Mouse (Mus musculus) layer of hippocampus, adult 8-10 months (tissue): Measurements from ENCODE around the gene Uncx. TPM values are rescaled to one million over a fixed set of nuclear protein-coding genes. Genes with fewer than 3 reads are reported as not detected.

Experiments
- DNase-seq, 2 experiments: peaks; one replicate each; pipeline ENCODE4 v3.0.0; 2022; ENCODE audit warnings: low spot score in 2 of 2
- total RNA-seq, 4 experiments: library from RNA; stranded (reverse); gene quantifications; 2 replicates each; pipeline ENCODE4 v1.2.4; 2022

Uncx gene
- total RNA-seq, 4 experiments from 2014 or later = not detected

DNA sequence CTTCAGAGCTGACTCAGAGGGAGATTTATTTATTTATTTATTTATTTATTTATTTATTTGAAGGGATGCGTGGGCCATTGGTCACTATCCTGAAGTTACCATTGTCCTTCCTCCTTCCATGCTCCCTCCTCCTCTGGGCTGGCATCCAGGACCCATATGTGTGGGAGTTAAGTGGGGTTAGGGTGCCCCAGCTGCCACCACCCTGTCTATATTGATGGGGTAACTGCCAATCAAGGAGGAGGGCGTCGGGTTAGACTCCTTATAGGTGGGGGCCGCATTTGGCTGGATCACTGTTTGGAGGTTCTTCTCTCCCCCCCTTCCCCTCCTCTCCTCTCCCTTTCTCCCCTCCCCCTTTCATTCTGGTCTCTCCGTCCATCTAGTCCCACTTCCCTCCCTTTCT, 738 bp upstream of the Uncx start:
- DNase-seq = no peak

DNA sequence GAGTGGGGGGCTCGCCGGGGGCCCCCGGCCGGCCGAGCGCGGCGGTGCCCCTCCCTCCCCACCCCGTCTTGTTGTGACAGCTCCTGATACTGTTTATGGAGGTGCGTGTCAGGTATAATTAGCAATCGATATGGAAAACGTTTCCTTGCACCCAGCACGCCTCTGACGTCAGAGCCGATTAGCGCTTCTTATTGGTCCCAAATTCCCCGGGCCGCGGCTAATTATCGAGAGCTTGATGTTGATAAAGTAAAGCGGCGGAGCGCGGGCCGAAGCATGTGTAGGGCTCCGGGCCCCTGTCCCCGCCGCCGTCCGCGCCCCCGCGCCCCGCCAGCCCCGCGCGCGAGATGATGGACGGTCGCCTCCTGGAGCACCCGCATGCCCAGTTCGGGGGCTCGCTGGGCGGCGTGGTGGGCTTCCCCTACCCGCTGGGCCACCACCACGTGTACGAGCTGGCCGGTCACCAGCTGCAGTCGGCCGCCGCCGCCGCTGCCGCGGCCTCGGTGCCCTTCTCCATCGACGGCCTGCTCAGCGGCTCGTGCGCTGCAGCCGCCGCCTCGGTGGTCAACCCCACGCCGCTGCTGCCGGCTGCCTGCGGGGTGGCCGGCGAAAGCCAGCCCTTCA, 466 bp downstream of the Uncx start:
- no peak for DNase-seq

DNA sequence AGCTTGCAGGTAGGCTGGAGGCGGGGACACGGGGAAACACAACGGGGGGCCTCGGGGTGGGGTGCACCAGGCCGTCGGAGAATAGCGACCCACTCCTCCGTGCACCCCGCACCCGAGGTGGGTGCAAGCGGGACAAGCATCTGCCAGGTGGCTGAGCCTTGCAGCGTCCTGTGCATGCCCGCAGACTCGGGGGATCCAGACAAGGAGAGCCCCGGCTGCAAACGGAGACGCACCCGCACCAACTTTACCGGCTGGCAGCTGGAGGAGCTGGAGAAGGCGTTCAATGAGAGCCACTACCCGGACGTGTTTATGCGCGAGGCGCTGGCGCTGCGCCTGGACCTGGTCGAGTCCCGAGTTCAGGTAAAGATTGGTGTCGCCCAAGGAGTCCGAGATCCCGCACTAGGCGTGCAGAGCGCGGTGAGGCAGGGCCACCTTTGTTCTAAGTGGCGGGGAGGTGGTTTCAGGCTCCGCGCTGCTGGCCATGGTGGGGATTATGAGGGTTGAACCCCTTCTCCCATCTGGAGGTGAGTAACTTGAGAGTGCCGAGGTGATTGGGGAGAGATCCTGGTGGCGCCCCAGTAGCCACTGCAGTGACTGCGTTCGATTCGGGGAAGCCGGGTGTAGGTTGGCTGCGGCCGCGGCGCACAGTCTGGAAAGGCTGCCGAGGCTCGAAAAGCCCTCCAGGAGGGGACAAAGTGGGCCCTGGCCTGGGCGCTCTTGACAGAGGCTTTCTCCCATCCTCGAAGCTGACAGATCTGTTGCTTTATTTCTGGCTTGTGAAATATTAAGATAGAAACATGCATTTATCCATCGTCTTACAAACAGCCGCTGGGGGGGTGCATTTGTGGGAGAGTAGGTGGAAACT, 1.2 kb downstream of the Uncx start:
- DNase-seq = no peak

DNA sequence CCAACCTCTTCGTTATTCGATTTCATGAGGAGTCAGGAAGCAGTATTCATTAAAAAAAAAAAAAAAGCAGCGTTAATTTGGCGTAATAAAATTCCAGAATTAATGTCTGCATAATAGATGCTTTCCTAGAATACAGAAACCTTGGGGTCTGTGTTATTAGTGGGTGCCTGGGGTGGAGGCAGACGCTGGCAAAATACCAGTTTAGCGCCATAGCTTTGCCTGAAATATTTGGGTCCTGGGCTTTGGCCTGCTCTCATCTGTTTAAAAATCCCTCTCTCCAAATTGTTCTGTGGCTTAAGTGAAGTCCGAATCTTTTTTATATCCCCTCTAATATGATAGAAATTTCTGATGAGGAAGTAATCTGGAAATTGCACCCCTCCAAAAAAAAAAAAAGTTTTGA, 1.9 kb downstream of the Uncx start:
- no peak for DNase-seq

DNA sequence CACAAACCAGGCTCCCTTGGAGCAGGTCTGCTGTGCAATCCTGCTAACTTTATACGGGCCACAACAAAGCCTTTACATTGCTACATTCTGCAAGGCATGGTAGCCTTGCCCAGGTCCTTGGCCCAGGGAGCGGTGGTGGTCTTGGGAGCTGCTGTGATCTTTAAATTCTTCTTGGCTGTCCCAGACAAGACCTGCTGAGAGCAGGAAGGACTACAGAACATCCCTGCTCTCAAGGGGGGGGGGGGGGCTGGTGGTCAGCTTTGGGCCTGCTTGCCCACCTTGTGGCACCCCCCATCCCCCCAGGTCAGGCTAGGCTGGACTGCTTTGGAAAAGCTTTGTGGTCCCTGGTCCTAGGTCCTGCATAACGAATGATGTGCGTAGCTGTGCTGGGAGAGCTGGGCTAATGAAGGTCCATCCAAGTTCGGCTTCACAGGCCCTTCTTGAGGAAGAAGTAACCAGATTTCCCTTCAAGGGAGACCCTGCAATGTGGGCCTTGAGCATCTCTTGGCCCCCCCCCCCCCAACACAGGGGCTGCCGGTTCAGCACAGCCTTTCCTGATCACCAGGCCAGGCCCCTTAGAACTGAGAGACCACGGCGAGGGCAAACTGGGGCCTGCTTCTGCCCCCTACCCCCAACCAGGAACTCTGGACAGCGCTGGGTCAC, 2.5 kb downstream of the Uncx start:
- DNase-seq = no peak

DNA sequence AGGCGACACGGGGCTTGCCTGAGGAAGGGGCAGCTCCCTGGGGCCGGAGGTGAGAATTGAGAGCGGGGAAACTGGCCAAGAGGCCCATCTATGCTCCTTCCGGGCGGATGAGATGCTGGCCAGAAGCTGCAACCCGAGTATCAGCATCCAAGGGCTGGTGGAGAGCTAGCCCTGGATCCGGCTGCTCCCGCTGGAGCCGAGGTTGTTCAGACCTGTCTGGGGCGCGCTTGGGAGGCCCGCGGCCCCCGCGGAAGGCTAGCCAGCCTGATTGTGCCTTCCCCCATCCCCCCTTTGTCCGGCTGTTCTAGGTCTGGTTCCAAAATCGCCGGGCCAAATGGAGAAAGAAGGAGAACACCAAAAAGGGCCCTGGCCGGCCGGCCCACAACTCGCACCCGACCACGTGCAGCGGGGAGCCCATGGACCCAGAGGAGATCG, 3.1 kb downstream of the Uncx start:
- no peak for DNase-seq

DNA sequence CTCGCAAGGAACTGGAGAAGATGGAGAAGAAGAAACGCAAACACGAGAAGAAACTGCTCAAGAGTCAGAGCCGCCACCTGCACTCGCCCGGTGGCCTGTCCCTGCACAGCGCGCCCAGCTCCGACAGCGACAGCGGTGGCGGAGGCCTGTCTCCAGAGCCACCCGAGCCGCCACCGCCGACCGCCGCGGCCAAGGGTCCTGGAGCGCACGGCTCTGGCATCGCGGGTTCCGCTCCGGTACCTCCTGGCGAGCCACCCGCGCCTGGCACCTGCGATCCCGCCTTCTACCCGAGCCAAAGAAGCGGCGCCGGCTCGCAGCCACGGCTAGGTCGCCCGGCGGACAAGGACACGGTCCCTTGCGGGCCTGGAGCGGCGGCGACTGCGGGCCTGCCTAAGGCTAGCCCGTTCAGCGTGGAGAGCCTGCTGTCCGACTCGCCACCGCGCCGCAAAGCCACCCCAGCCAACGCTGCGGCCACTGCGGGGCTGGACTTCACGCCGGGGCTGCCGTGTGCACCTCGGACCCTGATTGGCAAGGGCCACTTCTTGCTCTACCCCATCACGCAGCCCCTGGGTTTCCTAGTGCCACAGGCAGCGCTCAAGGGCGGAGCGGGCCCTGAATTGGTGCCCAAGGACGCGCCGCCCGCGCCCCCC, 3.6 kb downstream of the Uncx start:
- no peak for DNase-seq

DNA sequence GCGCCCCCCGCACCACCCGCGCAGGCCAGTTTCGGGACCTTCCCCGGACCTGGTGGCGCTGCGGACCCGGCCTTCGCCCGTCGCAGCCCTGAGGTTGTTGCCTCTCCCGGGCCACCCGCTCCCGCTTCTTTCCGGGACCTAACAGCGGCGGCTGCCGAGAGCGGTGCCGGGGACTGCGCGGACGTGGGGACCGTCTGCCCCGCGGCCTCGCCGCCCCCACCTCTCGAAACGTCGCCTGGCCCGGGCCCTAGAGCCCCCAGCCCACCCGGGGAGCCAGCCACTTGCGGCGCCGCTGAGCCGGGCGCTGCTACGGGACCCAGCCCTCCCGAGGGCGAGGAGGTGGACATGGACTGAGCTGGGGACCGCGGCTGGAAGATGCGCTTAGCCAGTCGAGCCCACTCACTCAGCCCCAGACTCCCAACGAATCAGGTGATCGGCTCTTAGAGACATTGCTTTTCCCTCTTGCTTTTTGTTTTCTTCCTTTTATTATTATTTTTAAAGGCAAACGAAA, 4.2 kb downstream of the Uncx start:
- DNase-seq = no peak

DNA sequence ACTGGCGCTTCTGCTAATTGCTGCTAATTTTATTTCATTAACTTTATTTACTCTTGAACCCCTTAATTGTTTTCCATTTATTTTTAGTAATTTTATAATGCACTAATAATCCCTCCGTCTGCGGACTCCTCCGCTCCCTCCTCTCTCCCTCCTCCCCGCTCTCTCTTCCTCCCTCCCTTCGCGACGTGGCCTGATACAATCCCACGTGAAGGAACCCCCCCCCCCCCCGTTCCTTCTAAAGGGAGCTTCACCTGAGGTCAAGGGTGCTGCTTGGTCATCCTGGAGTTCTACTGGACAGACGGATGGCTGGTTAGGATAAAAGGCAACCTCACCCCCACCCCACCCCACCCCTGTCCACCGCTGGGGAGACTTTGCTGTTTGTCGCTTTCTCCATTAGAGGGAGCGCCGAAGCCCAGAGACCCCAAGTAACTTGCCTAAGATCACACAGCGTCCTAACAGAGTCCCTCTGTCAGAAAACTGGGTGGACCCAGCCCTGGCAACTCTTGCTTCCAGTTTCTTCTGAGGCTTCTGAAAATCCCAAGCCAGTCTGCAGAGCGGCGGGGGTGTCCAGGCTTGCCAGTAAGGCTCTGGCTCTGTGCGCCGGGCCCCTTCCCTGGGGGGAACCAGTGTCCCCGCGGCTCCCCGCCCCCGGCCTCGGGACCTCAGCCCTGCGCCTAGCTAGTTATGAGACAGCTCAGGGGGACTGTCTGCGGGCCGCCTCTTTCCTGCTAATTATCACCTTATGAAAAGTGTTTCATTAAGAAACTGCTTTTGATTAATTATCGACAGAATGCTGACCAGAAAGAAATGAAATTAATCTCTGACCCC, 10.4 kb downstream of the Uncx start:
- DNase-seq = no peak

DNA sequence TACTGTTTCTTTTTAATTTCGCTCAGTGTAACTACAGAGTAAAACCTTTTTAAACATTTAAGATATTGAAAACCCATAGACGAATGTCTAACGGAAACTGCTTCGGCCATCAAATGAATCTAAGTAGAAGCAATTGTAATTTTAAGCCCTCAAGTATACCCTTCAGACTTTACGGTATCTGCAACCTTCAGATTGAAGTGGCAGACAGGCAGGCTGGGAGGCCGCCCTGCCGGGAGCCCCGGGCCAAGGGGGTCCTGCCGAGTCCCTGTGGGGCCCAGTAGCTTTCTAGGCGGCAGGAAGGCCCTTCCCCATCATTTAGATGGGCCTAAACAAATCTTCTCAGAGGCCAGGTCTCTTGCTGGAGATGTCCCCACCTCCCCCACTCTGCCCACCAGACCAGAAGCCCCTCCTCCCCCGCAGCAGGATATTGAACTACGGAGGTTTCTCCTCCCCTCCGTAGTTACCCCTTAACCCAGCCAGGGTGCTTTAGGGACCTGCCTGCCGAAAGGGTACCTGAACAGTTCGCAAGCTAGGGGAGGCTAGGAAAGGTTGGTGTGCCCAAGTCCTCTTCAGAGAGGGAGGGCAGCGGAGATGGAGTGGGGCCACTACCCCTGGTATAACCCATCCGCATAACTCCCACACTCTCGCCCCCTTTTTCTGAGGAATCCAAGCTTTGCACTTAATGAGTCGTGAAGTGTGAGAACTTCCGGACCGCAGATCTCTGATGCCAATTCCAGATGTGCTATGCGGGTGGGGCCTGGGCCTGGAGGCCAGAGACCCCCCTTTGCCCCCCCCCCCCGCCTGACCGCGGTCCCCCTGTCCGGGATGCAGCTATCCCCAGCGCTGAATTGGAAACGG, 11.4 kb downstream of the Uncx start:
- DNase-seq = no peak

DNA sequence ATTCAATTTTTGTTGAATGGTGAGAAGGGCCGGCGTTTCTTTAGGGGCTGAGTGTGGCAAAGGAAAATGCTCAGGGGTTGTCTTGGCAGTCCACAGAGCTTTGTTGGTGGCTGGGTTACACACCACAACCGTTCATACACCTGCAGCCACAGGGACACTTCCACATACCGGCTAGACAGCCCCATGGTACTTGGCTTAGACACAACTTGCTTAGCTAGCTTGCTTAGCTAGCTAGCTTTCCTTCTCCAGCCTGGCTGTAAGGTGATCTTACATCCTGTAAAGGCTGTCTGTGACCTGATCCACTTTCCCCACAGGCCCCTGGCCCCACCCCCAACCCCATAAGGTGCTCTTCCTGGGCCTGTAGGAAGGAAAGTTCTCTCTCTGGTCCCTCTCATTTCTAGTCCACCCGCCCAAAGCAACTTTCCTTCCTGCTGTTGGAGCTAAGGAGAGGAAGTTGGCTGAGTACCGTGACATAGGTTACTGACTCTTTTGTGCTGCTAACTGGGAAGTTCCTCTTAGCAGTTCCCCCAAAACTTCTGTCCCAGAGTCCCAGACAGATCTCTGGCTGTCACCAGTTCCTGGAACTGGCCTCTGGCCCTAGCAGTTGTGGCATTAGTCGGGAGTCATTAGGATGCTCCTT, 12.3 kb downstream of the Uncx start:
- DNase-seq = no peak

DNA sequence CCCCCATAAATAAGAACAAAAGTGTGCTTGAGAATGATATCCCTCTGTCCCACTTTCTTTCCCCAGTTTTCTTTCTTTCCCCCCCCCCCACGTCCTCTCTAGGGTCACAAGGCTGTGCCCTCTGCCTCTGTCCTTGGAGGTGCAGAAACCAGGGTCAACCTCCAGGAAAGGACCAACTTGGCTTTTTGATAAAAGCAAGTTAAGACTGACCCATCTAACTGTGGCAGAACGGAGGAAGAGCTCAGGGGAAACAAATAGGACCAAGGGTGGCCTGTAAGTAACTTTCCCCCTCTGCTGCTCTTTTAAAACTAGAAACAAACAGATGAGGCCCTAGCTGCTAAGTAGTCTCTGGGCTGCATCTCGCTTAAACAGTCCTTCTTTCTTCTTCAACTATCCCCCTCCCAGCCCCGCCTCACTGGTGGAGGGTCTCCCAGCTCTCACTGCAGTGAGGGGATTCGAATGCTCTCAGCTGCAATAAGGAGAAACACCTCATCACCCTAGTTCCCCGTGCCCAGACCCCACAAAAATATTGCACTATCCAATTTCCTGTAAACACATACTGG, 12.9 kb downstream of the Uncx start:
- no peak for DNase-seq

DNA sequence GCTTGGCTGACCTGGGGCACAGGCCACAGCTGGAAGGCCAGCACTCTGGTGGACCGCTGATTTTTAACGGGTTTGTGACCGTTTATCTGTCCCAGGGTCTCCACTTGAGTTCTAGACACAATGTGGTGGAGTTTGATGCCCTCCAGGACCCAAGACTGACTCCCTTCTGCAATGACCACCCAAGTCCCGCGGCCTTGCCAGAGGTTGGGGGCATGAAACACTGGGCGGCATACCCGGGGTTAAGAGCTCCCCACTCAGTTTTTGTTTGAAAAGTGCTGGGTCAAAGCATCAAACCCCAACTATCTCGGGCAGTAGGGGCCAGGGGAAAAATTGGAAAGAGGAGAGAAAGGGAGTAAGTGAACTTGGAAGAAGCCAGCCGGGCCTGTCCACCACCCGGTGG, 13.8 kb downstream of the Uncx start:
- DNase-seq = no peak

DNA sequence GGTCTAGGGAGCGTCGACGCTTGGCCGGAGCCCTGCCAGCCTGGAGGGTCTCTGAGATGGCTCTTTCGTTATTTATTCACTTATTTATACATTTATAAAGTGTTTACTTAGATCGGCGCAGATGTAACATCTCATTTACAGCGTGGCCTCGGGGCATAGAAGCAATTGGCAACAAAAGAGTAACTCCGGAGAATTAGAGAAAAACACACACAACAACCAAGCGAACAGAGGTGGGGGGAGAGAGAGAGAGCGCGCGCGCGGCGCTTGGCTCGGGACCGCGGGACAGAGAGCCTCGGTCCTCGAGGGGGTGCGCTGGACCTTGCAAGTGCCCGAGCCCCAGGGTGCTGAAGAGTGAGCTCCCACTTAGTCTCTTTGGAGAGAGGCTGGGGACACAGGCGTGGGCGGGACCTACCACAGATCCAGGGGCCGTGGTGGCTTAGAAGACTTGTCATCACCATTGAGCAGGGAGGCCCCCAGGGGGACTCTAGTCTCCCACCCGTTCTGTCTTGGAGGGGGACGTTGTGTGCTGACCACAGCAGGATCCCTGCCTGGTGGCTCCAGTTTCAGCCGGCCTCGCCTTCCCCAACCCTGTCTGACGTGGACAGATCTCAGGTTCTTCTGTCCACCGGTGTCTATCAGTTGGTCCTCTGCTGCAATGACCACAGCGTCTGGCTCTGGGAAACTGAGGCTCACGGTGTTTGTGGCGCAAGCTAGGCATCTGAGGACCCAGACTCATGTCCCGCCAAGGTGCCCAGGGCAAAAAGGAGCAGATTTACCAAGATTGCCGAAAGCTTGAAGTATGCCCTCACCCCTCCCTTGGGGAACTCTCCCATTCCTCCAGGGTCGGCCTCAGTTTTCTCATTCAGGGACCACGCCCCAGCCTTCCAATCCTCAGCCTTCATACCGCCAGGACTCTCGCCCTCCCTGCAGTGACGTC, 14.5 kb downstream of the Uncx start:
- DNase-seq = no peak

DNA sequence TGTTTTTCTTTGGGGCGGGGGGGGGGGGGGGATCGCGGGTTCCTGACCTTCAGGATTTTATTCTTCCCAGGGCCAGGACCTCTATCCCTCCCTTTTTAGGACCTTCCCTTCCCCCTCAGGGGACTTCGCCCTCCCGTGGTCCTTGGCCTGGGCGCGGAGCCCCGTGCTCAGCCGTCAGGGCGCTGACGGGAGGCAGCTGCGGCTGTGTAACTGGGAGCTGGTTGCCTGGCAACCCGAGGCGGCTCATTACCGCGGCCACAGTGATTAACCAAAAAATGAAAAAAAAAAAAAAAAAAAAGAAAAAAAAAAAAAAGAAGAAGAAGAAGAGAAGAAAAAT, 15.1 kb downstream of the Uncx start:
- no peak for DNase-seq

DNA sequence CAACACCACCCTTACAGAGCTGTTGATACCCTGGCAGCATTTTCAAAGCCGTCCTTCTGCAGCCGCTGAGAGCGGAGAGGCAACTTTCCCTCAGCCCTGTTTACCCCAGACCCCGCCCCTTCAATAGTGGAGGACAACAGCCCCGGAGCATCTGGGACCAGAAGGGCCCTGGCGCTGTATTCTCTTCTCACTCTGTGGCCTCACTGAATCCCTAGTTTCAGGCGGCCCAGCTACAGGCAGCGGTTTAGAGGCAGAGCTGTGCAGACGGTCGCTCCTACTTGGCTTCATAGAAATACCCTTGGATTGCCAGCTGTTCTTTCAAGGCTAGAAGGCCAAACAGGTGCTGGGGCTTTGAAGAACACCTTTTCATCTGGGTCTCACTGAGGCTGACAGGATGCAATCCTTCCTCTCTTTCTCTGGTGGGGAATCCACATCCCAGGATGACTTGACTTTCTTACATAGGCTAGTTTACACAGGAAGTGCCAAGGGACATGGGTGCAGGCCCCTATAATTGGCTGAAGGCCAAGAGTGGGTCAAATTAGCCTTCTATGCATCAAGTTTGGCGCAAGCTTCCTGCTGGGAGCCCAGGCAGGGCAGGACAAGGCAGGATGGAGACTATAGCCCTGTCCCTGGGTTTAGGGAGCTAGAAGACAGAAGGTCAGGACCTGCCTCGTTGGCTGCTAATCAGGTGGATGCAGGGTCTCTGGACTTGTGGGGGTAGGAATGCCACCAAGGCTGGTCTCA, 15.8 kb downstream of the Uncx start:
- DNase-seq = no peak

DNA sequence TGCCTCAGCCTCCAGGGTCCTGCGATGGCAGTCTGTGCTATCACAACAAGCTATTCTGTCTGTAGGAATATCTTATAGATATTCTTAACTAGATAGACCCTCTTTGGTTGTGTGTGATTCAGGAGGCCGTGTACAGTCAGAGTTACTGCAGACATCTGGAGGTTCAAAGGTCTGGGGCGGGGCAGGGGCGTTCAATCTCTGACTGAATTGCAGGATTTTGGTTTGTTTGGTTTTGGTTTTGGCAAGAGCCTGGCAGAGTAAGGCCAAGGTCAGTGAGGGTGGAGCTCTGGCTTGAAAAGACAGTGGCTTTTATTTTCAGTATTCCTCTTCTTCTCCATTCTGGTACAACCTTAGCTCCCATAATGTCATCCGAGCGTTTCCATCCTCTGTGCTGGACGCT, 16.5 kb downstream of the Uncx start:
- no peak for DNase-seq
